Mouse (Mus musculus): Measurements from ENCODE around the gene Gm17631.
"Not testable (repeated sequence)": the region's sequence is repeated elsewhere in the genome, so short reads cannot be mapped to it uniquely, and the experiment has no call there.

Gene Gm17631

GRCm38 (mm10) chr6:129862349-129862748 is at the start of gene Gm17631:
TSS of gene Gm17631 (plus strand) at chr6:129862649.
- not testable (repeated sequence) for DNase-seq (ENCODE audit: low spot score)

GRCm38 (mm10) chr6:129817731-129818130 is 44.7 kb upstream of the Gm17631 start:
- DNase-seq (ENCODE audit: low spot score), result no peak

GRCm38 (mm10) chr6:129824004-129824403 is 38.4 kb upstream of the Gm17631 start:
- no peak for DNase-seq (ENCODE audit: low spot score)

GRCm38 (mm10) chr6:129825559-129825958 is 36.9 kb upstream of the Gm17631 start:
- no peak for DNase-seq (ENCODE audit: low spot score)

GRCm38 (mm10) chr6:129876549-129876948 is 14.1 kb downstream of the Gm17631 start, which contains the start of gene Klra17:
TSS of gene Klra17 (minus strand) at chr6:129876672.
- no peak for DNase-seq (ENCODE audit: low spot score)

GRCm38 (mm10) chr6:129882525-129882924 is 20.1 kb downstream of the Gm17631 start:
- no peak for DNase-seq (ENCODE audit: low spot score)
